Mouse (Mus musculus) liver, postnatal 0 days (tissue): ENCODE data around the gene Banp. TPM values are rescaled to one million over a fixed set of nuclear protein-coding genes. Genes with fewer than 3 reads are reported as not detected.

Source experiments
- ATAC-seq: fragments of 200-750 bp; cut with Nextera tagmentation; 2 replicates; pipeline ENCODE4 v1.8.0; 2017; ENCODE audit warnings: mild to moderate bottlenecking, moderate library complexity
- DNase-seq: peaks from one replicate; pipeline ENCODE4 v3.0.0-alpha.2; 2016
- H3K27ac ChIP-seq: fragments of 300-500 bp; sonication (generic); 2 replicates; pipeline ENCODE4 v1.5.1; 2014; ENCODE audit warnings: antibody characterized with exemption, moderate library complexity, mild to moderate bottlenecking, low read depth
- H3K27me3 ChIP-seq: fragments of 300-500 bp; sonication (generic); 2 replicates; pipeline ENCODE4 v1.6.1; 2014; ENCODE audit warnings: low read length, control low read depth, mixed read lengths; ENCODE audit not compliant: insufficient read depth
- H3K36me3 ChIP-seq: fragments of 300-500 bp; sonication (generic); replicated peaks from 2 replicates; pipeline ENCODE4 v1.6.1; 2014; ENCODE audit warnings: mild to moderate bottlenecking, control low read depth, low read length, moderate library complexity, mixed read lengths; ENCODE audit not compliant: insufficient read depth
- H3K4me1 ChIP-seq: fragments of 300-500 bp; sonication (generic); 2 replicates; pipeline ENCODE4 v1.6.1; 2014; ENCODE audit warnings: antibody characterized with exemption, mild to moderate bottlenecking, control low read depth; ENCODE audit not compliant: insufficient read depth
- H3K4me2 ChIP-seq: fragments of 300-500 bp; sonication (generic); 2 replicates; pipeline ENCODE4 v1.6.1; 2014; ENCODE audit warnings: low read depth, mild to moderate bottlenecking, low read length, moderate library complexity, mixed read lengths
- H3K4me3 ChIP-seq: fragments of 300-500 bp; sonication (generic); 2 replicates; pipeline ENCODE4 v1.5.1; 2014; ENCODE audit warnings: low read depth, low read length
- H3K9ac ChIP-seq: fragments of 300-500 bp; sonication (generic); replicated peaks from 2 replicates; pipeline ENCODE4 v1.6.1; 2014; ENCODE audit warnings: mild to moderate bottlenecking, moderate library complexity
- H3K9me3 ChIP-seq: fragments of 300-500 bp; sonication (generic); 2 replicates; pipeline ENCODE4 v1.6.1; 2016; ENCODE audit warnings: mild to moderate bottlenecking, control low read depth, low read length, mixed read lengths
- CTCF ChIP-seq: sonication (generic); IDR thresholded peaks from 2 replicates; pipeline ENCODE4 v1.5.1; 2016; ENCODE audit warnings: antibody characterized with exemption, low read depth
- EP300 ChIP-seq: IDR thresholded peaks from 2 replicates; pipeline ENCODE4 v1.6.1; 2016; ENCODE audit warnings: antibody characterized with exemption, low read depth, mild to moderate bottlenecking
- WGBS: fragments of 180-500 bp; shearing (Covaris S2); extraction: QIAGEN DNeasy Blood & Tissue Kit; methylation state at CpG from one replicate; pipeline ENCODE4 v1.1.7; 2014; ENCODE audit not compliant: insufficient replicate concordance; 5-methylcytosine and 5-hydroxymethylcytosine counted together
- polyA plus RNA-seq: library from polyadenylated mRNA; unstranded; fragments of >200 nt; fragmentation: Nextera tagmentation; extraction: Ambion mirVana; gene quantifications from 2 replicates; pipeline ENCODE4 v1.2.1, GENCODE M21; 2015

Banp gene
- polyA plus RNA-seq, 1 experiment from 2014 or later: 7.6 TPM

DNA sequence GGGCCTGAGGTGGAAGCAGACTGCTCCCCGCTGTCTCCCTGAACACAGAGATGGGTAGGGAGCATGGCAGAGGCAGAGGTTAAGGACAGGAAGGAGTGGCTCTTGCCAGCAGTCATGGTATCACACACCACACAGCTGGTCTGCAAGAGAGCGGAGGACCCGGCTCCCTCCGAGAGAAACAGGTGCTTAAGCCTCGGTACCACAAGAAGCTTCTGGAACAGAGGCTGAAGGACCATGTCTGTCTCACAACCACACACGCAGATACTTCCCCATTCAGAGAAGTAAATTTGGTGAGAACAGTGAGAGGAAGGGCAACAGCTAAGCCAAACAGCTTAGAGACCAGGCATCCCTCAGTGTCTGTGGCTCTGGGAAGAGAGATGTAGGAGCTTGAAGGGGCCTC lies 38.1 kb upstream of the Banp start:
- peaks cover 23% of the 10 kb centered on the region for H3K4me1 ChIP-seq
- 55% methylated on average over 6 of the region's 6 CpGs for WGBS
- TF ChIP-seq EP300 (no peak), CTCF (no peak)

DNA sequence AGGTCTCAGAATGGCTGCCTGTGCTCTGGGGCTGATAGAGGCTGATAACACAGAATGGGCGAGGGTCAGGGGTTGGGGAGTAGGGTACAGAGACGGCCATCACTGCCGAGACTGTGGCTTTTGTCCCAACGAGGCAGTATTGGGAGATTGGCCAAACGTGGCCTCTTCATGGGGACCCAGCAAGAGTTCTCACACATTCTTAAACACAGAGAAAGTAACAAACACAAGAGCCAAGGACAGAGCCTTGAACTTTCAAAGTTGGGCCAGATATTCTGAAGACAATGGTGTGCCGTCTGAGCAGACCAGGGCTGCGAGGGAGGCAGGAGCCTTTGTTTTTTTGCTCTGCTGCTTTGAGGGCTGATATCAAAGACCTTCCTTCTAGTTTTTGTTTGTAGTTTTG lies 37.6 kb upstream of the Banp start:
- no peak for ATAC-seq
- peaks cover 18% of the 10 kb centered on the region for H3K4me1 ChIP-seq
- no peaks in the 10 kb centered on the region for H3K36me3 ChIP-seq
- no peaks in the 10 kb centered on the region for H3K9me3 ChIP-seq
- no peak overlapping the region for H3K9ac ChIP-seq
- 59% methylated on average over 7 of the region's 7 CpGs for WGBS
- DNase-seq: no peak
- TF ChIP-seq CTCF (no peak), EP300 (no peak)
- H3K4me3 ChIP-seq: no peak overlapping the region
- no peaks in the 10 kb centered on the region for H3K27me3 ChIP-seq
- H3K4me2 ChIP-seq: no peak overlapping the region
- no peak overlapping the region for H3K27ac ChIP-seq

More for the DNA sequence above, 38.1 kb upstream of the Banp start:
- Histone ChIP-seq H3K27ac (no peak overlapping the region), H3K4me3 (no peak overlapping the region), H3K9ac (no peak overlapping the region), H3K27me3 (no peaks in the 10 kb centered on the region), H3K36me3 (no peaks in the 10 kb centered on the region), H3K4me2 (no peak overlapping the region), H3K9me3 (no peaks in the 10 kb centered on the region)
- ATAC-seq (no peak), DNase-seq (no peak)

- ATAC-seq: no peak
- peaks cover 14% of the 10 kb centered on the region for H3K4me1 ChIP-seq
- H3K4me2 ChIP-seq: no peak overlapping the region
- H3K9me3 ChIP-seq: no peaks in the 10 kb centered on the region
- no peak overlapping the region for H3K4me3 ChIP-seq
- no peaks in the 10 kb centered on the region for H3K27me3 ChIP-seq
- no peak overlapping the region for H3K27ac ChIP-seq
- 70% methylated on average over 3 of the region's 3 CpGs for WGBS
- no peak for DNase-seq
- no peaks in the 10 kb centered on the region for H3K36me3 ChIP-seq
- TF ChIP-seq CTCF: no peak
- no peak for TF ChIP-seq EP300
- H3K9ac ChIP-seq: no peak overlapping the region
Measured at GRCm38 (mm10) chr8:121912831-121913230, 36.7 kb upstream of the Banp start.

GRCm38 (mm10) chr8:121913378-121913777 lies 36.2 kb upstream of the Banp start:
- DNase-seq: no peak
- H3K4me2 ChIP-seq: no peak overlapping the region
- H3K9ac ChIP-seq: no peak overlapping the region
- ATAC-seq: no peak
- no peak for TF ChIP-seq CTCF
- no peak for TF ChIP-seq EP300
- H3K4me3 ChIP-seq: no peak overlapping the region
- H3K27me3 ChIP-seq: no peaks in the 10 kb centered on the region
- peaks cover 8% of the 10 kb centered on the region for H3K4me1 ChIP-seq
- H3K36me3 ChIP-seq: no peaks in the 10 kb centered on the region
- 52% methylated on average over 8 of the region's 8 CpGs for whole genome bisulfite sequencing
- no peak overlapping the region for H3K27ac ChIP-seq
- H3K9me3 ChIP-seq: no peaks in the 10 kb centered on the region

- 0 out of 2 replicates have a peak, but pooled peaks cover 3% of the 10 kb centered on the region for H3K4me1 ChIP-seq
- DNase-seq (no peak), ATAC-seq (no peak)
- H3K36me3 ChIP-seq: no peaks in the 10 kb centered on the region
- no peak overlapping the region for H3K4me2 ChIP-seq
- H3K9ac ChIP-seq: no peak overlapping the region
- H3K9me3 ChIP-seq: no peaks in the 10 kb centered on the region
- no peaks in the 10 kb centered on the region for H3K27me3 ChIP-seq
- 58% methylated on average over 4 of the region's 4 CpGs for WGBS
- H3K27ac ChIP-seq: no peak overlapping the region
- no peak for TF ChIP-seq CTCF
- TF ChIP-seq EP300: no peak
- H3K4me3 ChIP-seq: no peak overlapping the region
Measured at GRCm38 (mm10) chr8:121919158-121919557, 30.4 kb upstream of the Banp start.

DNA sequence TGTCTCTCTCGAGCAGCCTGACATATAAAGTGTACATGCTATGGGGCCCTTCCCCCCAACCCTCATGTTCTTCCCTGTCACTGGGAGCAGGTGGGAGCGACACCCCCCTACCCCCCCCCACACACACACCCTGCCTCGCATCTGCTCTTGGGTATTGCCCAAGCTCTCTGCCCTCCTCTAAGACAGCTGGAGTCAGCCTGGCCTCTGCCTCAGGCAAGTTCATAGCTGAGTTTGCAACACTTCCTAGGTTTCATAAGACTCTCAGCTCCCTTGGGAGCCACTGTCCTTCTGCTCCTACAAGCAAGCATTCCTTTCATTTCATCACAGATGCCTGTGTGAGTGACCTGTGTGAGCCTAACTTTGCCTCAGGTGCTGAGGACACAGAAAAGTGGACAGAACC lies 29.8 kb upstream of the Banp start:
- TF ChIP-seq CTCF (no peak), EP300 (no peak)
- 34% methylated on average over 3 of the region's 3 CpGs for WGBS
- Histone ChIP-seq H3K9me3 (no peaks in the 10 kb centered on the region), H3K36me3 (no peaks in the 10 kb centered on the region), H3K27ac (no peak overlapping the region), H3K4me1 (0 out of 2 replicates have a peak, but pooled peaks cover 3% of the 10 kb centered on the region), H3K4me3 (no peak overlapping the region), H3K27me3 (no peaks in the 10 kb centered on the region), H3K9ac (no peak overlapping the region), H3K4me2 (no peak overlapping the region)
- no peak for ATAC-seq
- no peak for DNase-seq

- TF ChIP-seq EP300 (no peak), CTCF (no peak)
- Histone ChIP-seq H3K27me3 (no peaks in the 10 kb centered on the region), H3K4me2 (no peak overlapping the region), H3K4me3 (no peak overlapping the region), H3K4me1 (0 out of 2 replicates have a peak, but pooled peaks cover 3% of the 10 kb centered on the region), H3K9me3 (no peaks in the 10 kb centered on the region), H3K9ac (no peak overlapping the region), H3K27ac (no peak overlapping the region), H3K36me3 (no peaks in the 10 kb centered on the region)
- DNase-seq (no peak), ATAC-seq (no peak)
- WGBS: 77% methylated on average over 8 of the region's 8 CpGs
Measured at GRCm38 (mm10) chr8:121921582-121921981, 28.0 kb upstream of the Banp start.
